Mouse (Mus musculus) cortical plate, adult 2 months (tissue): ENCODE results near the gene Nubp2.

Experiments
- CTCF ChIP-seq: fragments of 200-500 bp; IDR thresholded peaks from 2 replicates; pipeline ENCODE4 v1.5.1; 2011; ENCODE audit warnings: mild to moderate bottlenecking, control low read depth, low read length; ENCODE audit not compliant: insufficient read depth; ENCODE audit errors: extremely low read depth
- POLR2A ChIP-seq: fragments of 200-500 bp; IDR thresholded peaks from 2 replicates; pipeline ENCODE4 v1.6.1; 2011; ENCODE audit warnings: mild to moderate bottlenecking, low read length, control low read depth; ENCODE audit not compliant: insufficient read depth; ENCODE audit errors: extremely low read depth

GRCm38 (mm10) chr17:24865776-24866175 lies 20.4 kb downstream of the Nubp2 start, which contains the start of gene Igfals:
- TF ChIP-seq CTCF (no peak), POLR2A (no peak)
